Mouse (Mus musculus): ENCODE measurements around the gene Tmem178b.

GRCm38 (mm10) chr6:39828736-39829135, 44.3 kb upstream of the Tmem178b start:
- TF ChIP-seq CTCF (IDR thresholded peaks at IDR 0.05; ENCODE audit: control insufficient read depth, insufficient read depth, low read length) (no peak), POLR2A (IDR thresholded peaks at IDR 0.05; ENCODE audit: borderline replicate concordance, control insufficient read depth, low read depth, low read length) (no peak)
